8 mouse cellular contexts compared by ENCODE assay signal in the genomic region with DNA sequence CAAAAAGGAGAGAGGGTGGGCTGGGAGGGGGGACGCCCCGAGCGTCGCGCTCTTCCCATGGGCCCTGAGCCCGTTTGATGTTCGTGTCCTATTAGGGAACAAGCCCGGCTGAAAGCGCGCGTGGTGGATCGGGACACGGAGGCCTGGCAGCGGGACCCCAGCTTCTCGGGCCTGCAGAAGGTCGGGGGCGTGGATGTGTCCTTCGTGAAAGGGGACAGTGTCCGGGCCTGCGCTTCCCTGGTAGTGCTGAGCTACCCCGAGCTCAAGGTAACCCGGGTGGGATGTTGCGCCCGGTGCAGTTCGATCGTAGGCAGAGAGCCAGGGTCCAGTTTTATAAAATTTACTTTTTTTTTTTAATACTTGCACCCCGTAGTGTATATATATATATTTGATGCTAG. TPM values are rescaled to one million over a fixed set of nuclear protein-coding genes. Genes with fewer than 3 reads are reported as not detected.
DNase-seq lines count a peak whose midpoint lies in the region; ATAC-seq and TF ChIP-seq lines count a peak whose summit lies in the region.

No protein-coding gene starts in this region.

- H3K9me3 ChIP-seq in kidney, embryonic 14.5 days (ENCODE audit: control insufficient read depth, low read length) = no peaks in the 10 kb centered on the region
- H3K9me3 ChIP-seq in hindbrain, embryonic 11.5 days (ENCODE audit: control insufficient read depth, low read length) = no peaks in the 10 kb centered on the region
- H3K9me3 ChIP-seq in midbrain, embryonic 12.5 days = no peaks in the 10 kb centered on the region

- ATAC-seq in kidney, embryonic 14.5 days (ENCODE audit: low FRiP score, low TSS enrichment) = no peak
- ATAC-seq in hindbrain, embryonic 11.5 days (ENCODE audit: low FRiP score) = no peak
- no peak for ATAC-seq in midbrain, embryonic 12.5 days (ENCODE audit: low FRiP score, low read depth)

- H3K4me2 ChIP-seq in kidney, embryonic 14.5 days (replicated peaks; ENCODE audit: low read depth, low read length) = peak overlapping the region; percentile 81
- H3K4me2 ChIP-seq in hindbrain, embryonic 11.5 days (replicated peaks; ENCODE audit: low read depth, low read length) = peak overlapping the region; percentile 93
- peak overlapping the region; percentile 85 for H3K4me2 ChIP-seq in midbrain, embryonic 12.5 days (replicated peaks)

- peaks cover 15% of the 10 kb centered on the region for H3K36me3 ChIP-seq in kidney, embryonic 14.5 days (ENCODE audit: control insufficient read depth, insufficient read depth, low read length)
- no peaks in the 10 kb centered on the region for H3K36me3 ChIP-seq in hindbrain, embryonic 11.5 days (ENCODE audit: control insufficient read depth, insufficient read depth, low read length)
- peaks cover 12% of the 10 kb centered on the region for H3K36me3 ChIP-seq in midbrain, embryonic 12.5 days

- H3K4me1 ChIP-seq in kidney, embryonic 14.5 days (ENCODE audit: control insufficient read depth, insufficient read depth, low read length) = 0 out of 2 replicates have a peak, but pooled peaks cover 3% of the 10 kb centered on the region
- no peaks in the 10 kb centered on the region; the same call in 1 of the 2 replicates for H3K4me1 ChIP-seq in bone marrow, adult 2 months (ENCODE audit: control insufficient read depth, insufficient read depth, low read length)
- H3K4me1 ChIP-seq in hindbrain, embryonic 11.5 days (replicated peaks; ENCODE audit: control insufficient read depth, insufficient read depth, low read length) = peaks cover 5% of the 10 kb centered on the region; the same call in 1 of the 2 replicates
- H3K4me1 ChIP-seq in midbrain, embryonic 12.5 days = peaks cover 25% of the 10 kb centered on the region

- no peaks in the 10 kb centered on the region for H3K27me3 ChIP-seq in kidney, embryonic 14.5 days (ENCODE audit: control insufficient read depth, insufficient read depth, low read length)
- H3K27me3 ChIP-seq in hindbrain, embryonic 11.5 days (ENCODE audit: control insufficient read depth, insufficient read depth, low read length) = no peaks in the 10 kb centered on the region
- peaks cover 14% of the 10 kb centered on the region; the same call in 1 of the 2 replicates for H3K27me3 ChIP-seq in midbrain, embryonic 12.5 days

- peak overlapping the region; percentile 92; the same call in 1 of the 2 replicates for H3K27ac ChIP-seq in kidney, embryonic 14.5 days (ENCODE audit: low read depth, low read length)
- H3K27ac ChIP-seq in bone marrow, adult 2 months (ENCODE audit: control insufficient read depth, insufficient read depth, low read depth, low read length, poor library complexity) = peak overlapping the region; percentile 6; the same call in 1 of the 2 replicates
- H3K27ac ChIP-seq in hindbrain, embryonic 11.5 days (ENCODE audit: low read depth, low read length) = peak overlapping the region; percentile 91
- peak overlapping the region; percentile 92 for H3K27ac ChIP-seq in midbrain, embryonic 12.5 days (replicated peaks)

- WGBS in kidney, embryonic 14.5 days = 4% methylated on average over 27 of the region's 27 CpGs
- WGBS in bone marrow, adult 2 months = 3% methylated on average over 27 of the region's 27 CpGs
- WGBS in hindbrain, embryonic 11.5 days = 7% methylated on average over 23 of the region's 27 CpGs
- 7% methylated on average over 27 of the region's 27 CpGs for WGBS in midbrain, embryonic 12.5 days

- peak overlapping the region; percentile 67 for H3K4me3 ChIP-seq in kidney, embryonic 14.5 days (ENCODE audit: low read length)
- H3K4me3 ChIP-seq in bone marrow, adult 2 months (replicated peaks; ENCODE audit: control insufficient read depth, low read depth, low read length) = peak overlapping the region; percentile 95
- peak overlapping the region; percentile 81 for H3K4me3 ChIP-seq in hindbrain, embryonic 11.5 days (ENCODE audit: low read depth, low read length)
- peak overlapping the region; percentile 85 for H3K4me3 ChIP-seq in midbrain, embryonic 12.5 days

- no peak for TF ChIP-seq POLR2A in bone marrow, adult 2 months (IDR thresholded peaks at IDR 0.05; ENCODE audit: borderline replicate concordance, control insufficient read depth, low read depth, low read length)

- no peak for TF ChIP-seq CTCF in bone marrow, adult 2 months (IDR thresholded peaks at IDR 0.05; ENCODE audit: control insufficient read depth, insufficient read depth, low read length)

- H3K9ac ChIP-seq in kidney, embryonic 14.5 days (ENCODE audit: low read depth, low read length) = peak overlapping the region; percentile 82
- peak overlapping the region; percentile 94 for H3K9ac ChIP-seq in hindbrain, embryonic 11.5 days (ENCODE audit: low read depth, low read length)
- peak overlapping the region; percentile 90 for H3K9ac ChIP-seq in midbrain, embryonic 12.5 days (replicated peaks)

- DNase-seq in kidney, postnatal 10 days = no peak
- DNase-seq in hindbrain, embryonic 11.5 days (ENCODE audit: low spot score) = no peak
- no peak for DNase-seq in cerebellum, adult 11-12 months
- DNase-seq in cerebellum, adult 11 months = no peak
- no peak for DNase-seq in cerebellum, postnatal 36 days

RNA-seq across cellular contexts. Expression of a gene that starts 0.5 kb away (rescaled TPM):
- 14.6 and 18.4 TPM in 2 replicates for polyA plus RNA-seq in kidney, embryonic 14.5 days (2014; fragmentation: Nextera tagmentation; extraction: Ambion mirVana)
- polyA plus RNA-seq in bone marrow, adult 2 months (2011; ENCODE audit: insufficient read depth, insufficient read length, low replicate concordance, missing spikeins) = 6.3 and 23.5 TPM in 2 replicates
- 13.6 and 14.8 TPM in 2 replicates for polyA plus RNA-seq in hindbrain, embryonic 11.5 days (2014; fragmentation: Nextera tagmentation; extraction: Ambion mirVana)
- 24.9 and 25.1 TPM in 2 replicates for polyA plus RNA-seq in midbrain, embryonic 12.5 days (2016; fragmentation: Nextera tagmentation; extraction: Ambion mirVana)

RNA-seq across cellular contexts. Expression of a gene that starts 55.9 kb away (rescaled TPM):
- 0.40 and 0.53 TPM in 2 replicates for polyA plus RNA-seq in kidney, embryonic 14.5 days (2014; fragmentation: Nextera tagmentation; extraction: Ambion mirVana)
- polyA plus RNA-seq in bone marrow, adult 2 months (2011; ENCODE audit: insufficient read depth, insufficient read length, low replicate concordance, missing spikeins) = not detected in 2 replicates
- 8.7 and 11.2 TPM in 2 replicates for polyA plus RNA-seq in hindbrain, embryonic 11.5 days (2014; fragmentation: Nextera tagmentation; extraction: Ambion mirVana)
- 5.9 and 6.2 TPM in 2 replicates for polyA plus RNA-seq in midbrain, embryonic 12.5 days (2016; fragmentation: Nextera tagmentation; extraction: Ambion mirVana)

Comparison
In these comparisons a context has a peak if more than half of its experiments do, and no peak if none do; other contexts are left out.
1. H3K27ac ChIP-seq: peak in every context shown above with its lines; median percentile 92 in kidney, embryonic 14.5 days; 92 in midbrain, embryonic 12.5 days; 91 in hindbrain, embryonic 11.5 days; 6 in bone marrow, adult 2 months.